Mouse (Mus musculus): ENCODE results near the gene Poglut1. TPM values are rescaled to one million over a fixed set of nuclear protein-coding genes. Genes with fewer than 3 reads are reported as not detected.

Gene Poglut1
- total and polyA plus RNA-seq, 2 experiments from 2014 or later, result 13.3 to 17.6 TPM

DNA sequence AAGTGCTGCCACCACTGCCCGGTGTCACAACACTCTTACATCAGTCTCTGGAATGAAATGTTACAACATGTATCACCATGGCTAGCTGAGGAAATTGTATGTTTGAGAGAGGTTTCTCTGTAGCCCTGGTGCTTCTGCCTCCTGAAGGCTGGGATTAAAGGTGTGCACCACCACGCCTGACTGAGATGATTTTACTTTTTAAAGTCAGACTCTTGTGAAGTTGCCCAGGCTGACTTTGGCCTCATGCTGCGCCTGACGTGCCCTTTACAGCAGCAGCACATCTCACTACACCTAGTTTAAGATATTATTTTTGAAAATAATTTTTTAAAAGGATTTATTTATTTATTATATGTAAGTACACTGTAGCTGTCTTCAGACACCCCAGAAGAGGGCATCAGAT, 42.9 kb upstream of the Poglut1 start:
- no peak for DNase-seq (ENCODE audit: low spot score)
- Histone ChIP-seq H3K27me3 (ENCODE audit: control insufficient read depth, insufficient read depth, low read length) (no peaks in the 10 kb centered on the region), H3K4me2 (ENCODE audit: low read depth, low read length) (no peak overlapping the region), H3K4me1 (ENCODE audit: control insufficient read depth, insufficient read depth) (no peaks in the 10 kb centered on the region), H3K36me3 (replicated peaks; ENCODE audit: control insufficient read depth, insufficient read depth, low read length) (peaks cover 42% of the 10 kb centered on the region), H3K9ac (replicated peaks; ENCODE audit: low read depth, low read length) (no peak overlapping the region), H3K4me3 (ENCODE audit: low read depth, low read length) (no peak overlapping the region), H3K9me3 (replicated peaks; ENCODE audit: control insufficient read depth, low read length) (no peaks in the 10 kb centered on the region), H3K27ac (ENCODE audit: low read depth) (no peak overlapping the region)
- TF ChIP-seq CTCF (IDR thresholded peaks at IDR 0.05; ENCODE audit: low read depth) (no peak), EP300 (IDR thresholded peaks at IDR 0.05; ENCODE audit: low read depth) (no peak)
- no peak for ATAC-seq (ENCODE audit: insufficient read depth, low read depth)
- WGBS, result 91% methylated on average over 4 of the region's 4 CpGs

DNA sequence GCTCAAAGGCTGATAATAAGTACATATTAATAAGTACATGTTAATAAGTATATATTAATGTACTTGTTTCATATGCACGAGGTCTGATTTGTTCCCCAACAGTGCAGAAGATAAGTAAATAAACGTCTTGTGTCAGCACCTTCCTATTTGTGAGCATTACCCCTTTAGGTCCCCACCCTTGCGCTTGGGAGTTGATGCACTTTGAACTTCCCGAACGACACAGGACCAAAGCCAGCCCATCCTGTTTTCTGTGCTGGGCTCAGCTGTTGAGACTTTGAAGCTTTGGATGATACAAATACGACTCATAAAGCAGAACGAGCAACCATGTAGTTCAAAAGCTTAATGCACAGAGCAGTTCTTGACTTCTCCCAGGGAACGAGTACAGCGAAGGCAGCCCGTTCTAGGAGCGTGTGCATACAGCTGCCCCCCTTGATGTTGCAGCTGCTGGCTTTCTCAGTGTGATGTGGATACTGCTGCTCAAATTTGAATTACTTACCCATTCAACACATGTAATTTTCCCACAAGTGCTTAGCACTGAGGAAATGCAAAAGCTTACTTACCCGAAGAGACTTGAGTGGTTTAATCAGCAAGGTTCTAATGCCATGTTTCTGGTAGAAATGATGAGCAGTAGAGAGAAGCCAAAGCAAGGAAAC, 42.1 kb upstream of the Poglut1 start:
- no peak for ATAC-seq (ENCODE audit: insufficient read depth, low read depth)
- Histone ChIP-seq H3K27ac (ENCODE audit: low read depth) (no peak overlapping the region; the same call in 1 of the 2 replicates), H3K4me3 (ENCODE audit: low read depth, low read length) (no peak overlapping the region), H3K4me1 (ENCODE audit: control insufficient read depth, insufficient read depth) (no peaks in the 10 kb centered on the region; the same call in 1 of the 2 replicates), H3K9me3 (replicated peaks; ENCODE audit: control insufficient read depth, low read length) (no peaks in the 10 kb centered on the region), H3K4me2 (ENCODE audit: low read depth, low read length) (no peak overlapping the region), H3K9ac (replicated peaks; ENCODE audit: low read depth, low read length) (no peak overlapping the region), H3K27me3 (ENCODE audit: control insufficient read depth, insufficient read depth, low read length) (no peaks in the 10 kb centered on the region), H3K36me3 (replicated peaks; ENCODE audit: control insufficient read depth, insufficient read depth, low read length) (peaks cover 50% of the 10 kb centered on the region)
- 76% methylated on average over 12 of the region's 12 CpGs for WGBS
- no peak for TF ChIP-seq CTCF (IDR thresholded peaks at IDR 0.05; ENCODE audit: low read depth)
- no peak for TF ChIP-seq EP300 (IDR thresholded peaks at IDR 0.05; ENCODE audit: low read depth)
- DNase-seq (ENCODE audit: low spot score), result no peak

DNA sequence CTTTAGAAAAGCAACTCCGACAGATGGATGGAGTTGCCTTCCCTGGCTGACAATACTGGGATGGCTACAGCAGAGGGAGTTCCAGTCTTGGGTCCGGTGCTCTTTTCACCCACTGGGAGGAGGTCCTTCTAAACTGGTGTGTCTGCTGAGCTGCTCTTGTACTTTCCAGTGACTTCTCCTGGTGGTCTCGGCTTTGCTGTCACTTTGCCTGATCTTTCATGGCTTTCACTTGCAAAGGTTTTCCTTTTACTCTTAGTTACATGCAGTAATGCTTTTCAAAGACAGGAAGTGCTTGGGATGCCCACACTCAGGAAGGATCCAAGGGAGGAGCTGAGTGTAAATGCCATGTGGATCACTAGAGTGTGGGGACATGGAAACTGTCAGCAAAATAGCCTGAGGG, 41.4 kb upstream of the Poglut1 start:
- Histone ChIP-seq H3K36me3 (replicated peaks; ENCODE audit: control insufficient read depth, insufficient read depth, low read length) (peaks cover 56% of the 10 kb centered on the region), H3K27me3 (ENCODE audit: control insufficient read depth, insufficient read depth, low read length) (no peaks in the 10 kb centered on the region), H3K9ac (replicated peaks; ENCODE audit: low read depth, low read length) (no peak overlapping the region), H3K9me3 (replicated peaks; ENCODE audit: control insufficient read depth, low read length) (no peaks in the 10 kb centered on the region), H3K4me3 (ENCODE audit: low read depth, low read length) (no peak overlapping the region), H3K4me1 (ENCODE audit: control insufficient read depth, insufficient read depth) (no peaks in the 10 kb centered on the region; the same call in 1 of the 2 replicates), H3K4me2 (ENCODE audit: low read depth, low read length) (no peak overlapping the region), H3K27ac (ENCODE audit: low read depth) (no peak overlapping the region)
- no peak for ATAC-seq (ENCODE audit: insufficient read depth, low read depth)
- TF ChIP-seq EP300 (IDR thresholded peaks at IDR 0.05; ENCODE audit: low read depth) (no peak), CTCF (IDR thresholded peaks at IDR 0.05; ENCODE audit: low read depth) (peak; percentile 20; the same call in 1 of the 2 replicates)
- 43% methylated on average over 3 of the region's 3 CpGs for WGBS
- no peak for DNase-seq (ENCODE audit: low spot score)

DNA sequence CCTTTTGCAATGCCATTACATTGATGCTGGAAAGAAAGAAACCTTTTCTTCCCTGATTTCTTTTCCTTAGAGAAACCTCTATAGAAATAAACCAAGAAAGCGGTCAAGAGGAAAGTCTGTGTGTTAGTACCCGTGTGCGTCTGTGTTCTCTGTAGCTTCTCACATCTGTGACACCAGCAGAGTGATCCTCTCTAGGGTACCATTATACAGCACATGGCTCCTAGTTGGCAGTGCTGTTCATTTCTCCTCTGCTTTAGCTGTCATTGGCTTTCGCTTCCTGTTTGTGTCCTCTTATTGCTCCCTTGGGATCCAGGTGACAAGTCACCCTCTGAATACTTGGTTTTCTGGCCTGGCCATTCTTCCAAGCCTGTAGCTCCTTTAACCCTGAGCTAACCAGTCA, 37.5 kb upstream of the Poglut1 start:
- WGBS, result 82% methylated on average over 4 of the region's 4 CpGs
- no peak for DNase-seq (ENCODE audit: low spot score)
- TF ChIP-seq EP300 (IDR thresholded peaks at IDR 0.05; ENCODE audit: low read depth) (no peak), CTCF (IDR thresholded peaks at IDR 0.05; ENCODE audit: low read depth) (no peak)
- Histone ChIP-seq H3K27me3 (ENCODE audit: control insufficient read depth, insufficient read depth, low read length) (no peaks in the 10 kb centered on the region), H3K36me3 (replicated peaks; ENCODE audit: control insufficient read depth, insufficient read depth, low read length) (peaks cover 91% of the 10 kb centered on the region), H3K4me3 (ENCODE audit: low read depth, low read length) (no peak overlapping the region), H3K4me1 (ENCODE audit: control insufficient read depth, insufficient read depth) (no peaks in the 10 kb centered on the region; the same call in 1 of the 2 replicates), H3K4me2 (ENCODE audit: low read depth, low read length) (no peak overlapping the region), H3K9me3 (replicated peaks; ENCODE audit: control insufficient read depth, low read length) (no peaks in the 10 kb centered on the region), H3K27ac (ENCODE audit: low read depth) (no peak overlapping the region), H3K9ac (replicated peaks; ENCODE audit: low read depth, low read length) (no peak overlapping the region)
- no peak for ATAC-seq (ENCODE audit: insufficient read depth, low read depth)

DNA sequence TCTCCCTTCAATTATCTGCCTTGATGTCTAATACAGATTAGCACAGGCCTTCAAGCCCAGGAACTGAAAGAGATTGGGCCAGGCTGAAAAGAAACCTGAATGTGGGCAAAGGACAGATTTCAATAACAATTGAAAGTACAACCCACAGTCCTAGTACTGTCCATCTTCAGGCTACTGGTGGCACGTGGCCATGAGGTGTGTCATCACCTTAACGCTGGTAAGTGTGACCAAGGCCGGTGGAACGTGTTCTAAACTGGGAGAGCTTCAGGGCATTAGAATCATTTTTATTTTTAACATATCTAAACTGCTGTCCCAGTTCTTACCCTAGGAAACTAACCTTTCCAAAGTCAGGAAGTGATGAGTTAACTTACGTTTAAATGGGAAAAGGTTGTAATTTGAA, 37.1 kb upstream of the Poglut1 start:
- H3K4me1 ChIP-seq (ENCODE audit: control insufficient read depth, insufficient read depth), result no peaks in the 10 kb centered on the region; the same call in 1 of the 2 replicates
- no peak for DNase-seq (ENCODE audit: low spot score)
- ATAC-seq (ENCODE audit: insufficient read depth, low read depth), result peak; percentile 51; the same call in 1 of the 2 replicates
- no peaks in the 10 kb centered on the region for H3K9me3 ChIP-seq (replicated peaks; ENCODE audit: control insufficient read depth, low read length)
- no peak for TF ChIP-seq EP300 (IDR thresholded peaks at IDR 0.05; ENCODE audit: low read depth)
- TF ChIP-seq CTCF (IDR thresholded peaks at IDR 0.05; ENCODE audit: low read depth), result no peak
- 46% methylated on average over 5 of the region's 5 CpGs for WGBS
- no peak overlapping the region for H3K4me3 ChIP-seq (ENCODE audit: low read depth, low read length)
- no peak overlapping the region for H3K9ac ChIP-seq (replicated peaks; ENCODE audit: low read depth, low read length)
- no peak overlapping the region for H3K4me2 ChIP-seq (ENCODE audit: low read depth, low read length)
- no peaks in the 10 kb centered on the region for H3K27me3 ChIP-seq (ENCODE audit: control insufficient read depth, insufficient read depth, low read length)
- H3K27ac ChIP-seq (ENCODE audit: low read depth), result no peak overlapping the region
- H3K36me3 ChIP-seq (replicated peaks; ENCODE audit: control insufficient read depth, insufficient read depth, low read length), result peaks cover 91% of the 10 kb centered on the region

DNA sequence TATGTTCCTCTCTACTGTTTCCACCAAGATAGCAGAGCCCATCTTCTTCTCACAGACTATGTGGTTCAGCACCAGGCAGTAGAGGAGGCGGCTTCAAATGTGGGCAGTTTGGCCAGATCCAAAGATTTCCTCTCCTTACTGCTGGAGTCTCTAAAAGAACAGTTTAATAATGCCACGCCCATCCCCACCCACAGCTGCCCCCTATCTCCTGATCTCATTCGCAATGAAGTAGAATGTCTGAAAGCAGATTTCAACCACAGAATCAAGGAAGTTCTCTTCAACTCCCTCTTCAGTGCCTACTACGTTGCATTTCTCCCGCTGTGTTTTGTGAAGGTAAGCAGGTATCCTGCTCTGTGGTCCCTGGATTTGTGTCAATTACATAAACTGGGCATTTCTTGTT, 35.1 kb upstream of the Poglut1 start:
- no peaks in the 10 kb centered on the region for H3K27me3 ChIP-seq (ENCODE audit: control insufficient read depth, insufficient read depth, low read length)
- ATAC-seq (ENCODE audit: insufficient read depth, low read depth), result no peak
- DNase-seq (ENCODE audit: low spot score), result no peak
- TF ChIP-seq EP300 (IDR thresholded peaks at IDR 0.05; ENCODE audit: low read depth), result no peak
- no peak for TF ChIP-seq CTCF (IDR thresholded peaks at IDR 0.05; ENCODE audit: low read depth)
- no peak overlapping the region for H3K27ac ChIP-seq (ENCODE audit: low read depth)
- 86% methylated on average over 5 of the region's 5 CpGs for WGBS
- H3K9ac ChIP-seq (replicated peaks; ENCODE audit: low read depth, low read length), result no peak overlapping the region
- H3K36me3 ChIP-seq (replicated peaks; ENCODE audit: control insufficient read depth, insufficient read depth, low read length), result peaks cover 88% of the 10 kb centered on the region
- H3K4me3 ChIP-seq (ENCODE audit: low read depth, low read length), result no peak overlapping the region
- H3K4me1 ChIP-seq (ENCODE audit: control insufficient read depth, insufficient read depth), result no peaks in the 10 kb centered on the region; the same call in 1 of the 2 replicates
- H3K9me3 ChIP-seq (replicated peaks; ENCODE audit: control insufficient read depth, low read length), result no peaks in the 10 kb centered on the region
- H3K4me2 ChIP-seq (ENCODE audit: low read depth, low read length), result no peak overlapping the region
